Mouse (Mus musculus) kidney, postnatal 10 days (tissue): ENCODE results near the gene Wdr70.

ENCODE experiments used
- DNase-seq: peaks from one replicate; pipeline ENCODE4 v3.0.0; 2021; ENCODE audit warnings: mixed read lengths

The Wdr70 gene

GRCm38 (mm10) chr15:7842398-7842797, 256.6 kb downstream of the Wdr70 start:
- DNase-seq: no peak

- DNase-seq: no peak
These were observed 257.3 kb downstream of the Wdr70 start for GRCm38 (mm10) chr15:7841664-7842063.

- no peak for DNase-seq
These were observed 260.1 kb downstream of the Wdr70 start for GRCm38 (mm10) chr15:7838921-7839309.

GRCm38 (mm10) chr15:7838060-7838920, 260.7 kb downstream of the Wdr70 start:
- no peak for DNase-seq

- DNase-seq: no peak
These were observed 263.6 kb downstream of the Wdr70 start for GRCm38 (mm10) chr15:7835404-7835803.

- no peak for DNase-seq
These were observed 273.5 kb downstream of the Wdr70 start for GRCm38 (mm10) chr15:7825530-7825929.

- DNase-seq: no peak
These were observed 275.1 kb downstream of the Wdr70 start for GRCm38 (mm10) chr15:7823886-7824285.
